Mouse (Mus musculus) neural tube, embryonic 14.5 days (tissue): ENCODE measurements around the gene Rtf1. TPM values are rescaled to one million over a fixed set of nuclear protein-coding genes. Genes with fewer than 3 reads are reported as not detected.

Experiments used
- ATAC-seq: fragments of 200-750 bp; cut with Nextera tagmentation; 2 replicates; pipeline ENCODE4 v1.8.0; 2017; ENCODE audit warnings: low read depth, mild to moderate bottlenecking, moderate TSS enrichment, moderate library complexity
- H3K27ac ChIP-seq: fragments of 300-500 bp; sonication (generic); 2 replicates; pipeline ENCODE4 v1.5.1; 2014; ENCODE audit warnings: low read depth, mild to moderate bottlenecking, control low read depth, low read length, moderate library complexity, mixed read lengths
- H3K27me3 ChIP-seq: fragments of 300-500 bp; sonication (generic); 2 replicates; pipeline ENCODE4 v1.6.1; 2014; ENCODE audit warnings: low read length; ENCODE audit not compliant: control insufficient read depth, insufficient read depth
- H3K36me3 ChIP-seq: fragments of 300-500 bp; sonication (generic); 2 replicates; pipeline ENCODE4 v1.6.1; 2014; ENCODE audit warnings: low read length, mixed read lengths; ENCODE audit not compliant: control insufficient read depth, insufficient read depth
- H3K4me1 ChIP-seq: fragments of 300-500 bp; sonication (generic); 2 replicates; pipeline ENCODE4 v1.6.1; 2014; ENCODE audit warnings: low read length; ENCODE audit not compliant: control insufficient read depth, insufficient read depth
- H3K4me2 ChIP-seq: fragments of 300-500 bp; sonication (generic); 2 replicates; pipeline ENCODE4 v1.6.1; 2014; ENCODE audit warnings: mild to moderate bottlenecking, low read depth, low read length, control low read depth
- H3K4me3 ChIP-seq: fragments of 300-500 bp; sonication (generic); 2 replicates; pipeline ENCODE4 v1.5.1; 2014; ENCODE audit warnings: low read depth, low read length, control low read depth, mixed read lengths
- H3K9ac ChIP-seq: fragments of 300-500 bp; sonication (generic); replicated peaks from 2 replicates; pipeline ENCODE4 v1.6.1; 2014; ENCODE audit warnings: low read depth, mild to moderate bottlenecking, control low read depth, low read length, mixed read lengths
- H3K9me3 ChIP-seq: fragments of 300-500 bp; sonication (generic); 2 replicates; pipeline ENCODE4 v1.6.1; 2016; ENCODE audit warnings: low read length; ENCODE audit not compliant: control insufficient read depth
- WGBS: fragments of 180-500 bp; shearing (Covaris S2); extraction: QIAGEN DNeasy Blood & Tissue Kit; methylation state at CpG from one replicate; pipeline ENCODE4 v1.1.7; 2014; 5-methylcytosine and 5-hydroxymethylcytosine counted together
- polyA plus RNA-seq: library from polyadenylated mRNA; unstranded; fragments of >200 nt; fragmentation: Nextera tagmentation; extraction: Ambion mirVana; gene quantifications from 2 replicates; pipeline ENCODE4 v1.2.1, GENCODE M21; 2014

Gene Rtf1
- polyA plus RNA-seq, 1 experiment from 2014 or later, result 48.9 TPM

GRCm38 (mm10) chr2:119742461-119743175, 67.8 kb downstream of the Rtf1 start:
- peak overlapping the region; percentile 48 for H3K4me3 ChIP-seq
- no peaks in the 10 kb centered on the region for H3K36me3 ChIP-seq
- H3K27me3 ChIP-seq, result peaks cover 36% of the 10 kb centered on the region
- peak; percentile 35; the same call in 1 of the 2 replicates for ATAC-seq
- H3K27ac ChIP-seq, result no peak overlapping the region
- no peaks in the 10 kb centered on the region for H3K9me3 ChIP-seq
- peak overlapping the region; percentile 46 for H3K9ac ChIP-seq
- 1% methylated on average over 54 of the region's 70 CpGs for WGBS
- peak overlapping the region; percentile 95 for H3K4me2 ChIP-seq
- H3K4me1 ChIP-seq, result peaks cover 21% of the 10 kb centered on the region

- no peak for ATAC-seq
- H3K9ac ChIP-seq, result no peak overlapping the region; the same call in 1 of the 2 replicates
- H3K4me3 ChIP-seq, result peak overlapping the region; percentile 48
- WGBS, result 8% methylated on average over 24 of the region's 31 CpGs
- no peaks in the 10 kb centered on the region for H3K36me3 ChIP-seq
- H3K27ac ChIP-seq, result no peak overlapping the region
- H3K4me2 ChIP-seq, result peak overlapping the region; percentile 95
- H3K27me3 ChIP-seq, result peaks cover 36% of the 10 kb centered on the region
- H3K4me1 ChIP-seq, result peaks cover 21% of the 10 kb centered on the region
- no peaks in the 10 kb centered on the region for H3K9me3 ChIP-seq
Measured at GRCm38 (mm10) chr2:119743176-119743807, 68.4 kb downstream of the Rtf1 start.

- no peak for ATAC-seq
- H3K9me3 ChIP-seq, result no peaks in the 10 kb centered on the region
- WGBS, result 5% methylated on average over 22 of the region's 22 CpGs
- H3K4me3 ChIP-seq, result no peak overlapping the region
- no peak overlapping the region for H3K4me2 ChIP-seq
- no peak overlapping the region for H3K27ac ChIP-seq
- H3K27me3 ChIP-seq, result peaks cover 36% of the 10 kb centered on the region
- no peaks in the 10 kb centered on the region for H3K36me3 ChIP-seq
- peaks cover 21% of the 10 kb centered on the region for H3K4me1 ChIP-seq
- H3K9ac ChIP-seq, result no peak overlapping the region
Measured at GRCm38 (mm10) chr2:119743808-119744162, 68.9 kb downstream of the Rtf1 start.

GRCm38 (mm10) chr2:119744163-119745111, 69.6 kb downstream of the Rtf1 start:
- no peak overlapping the region for H3K27ac ChIP-seq
- H3K36me3 ChIP-seq, result no peaks in the 10 kb centered on the region
- H3K9me3 ChIP-seq, result no peaks in the 10 kb centered on the region
- WGBS, result 4% methylated on average over 46 of the region's 46 CpGs
- peak; percentile 17; the same call in 1 of the 2 replicates for ATAC-seq
- peak overlapping the region; percentile 14; the same call in 1 of the 2 replicates for H3K4me2 ChIP-seq
- H3K4me3 ChIP-seq, result 0 out of 2 replicates have a peak overlapping the region, but pooled peaks have one; percentile 13
- peaks cover 36% of the 10 kb centered on the region for H3K27me3 ChIP-seq
- H3K4me1 ChIP-seq, result peaks cover 21% of the 10 kb centered on the region
- no peak overlapping the region for H3K9ac ChIP-seq

- H3K9me3 ChIP-seq, result no peaks in the 10 kb centered on the region
- H3K36me3 ChIP-seq, result no peaks in the 10 kb centered on the region
- peaks cover 36% of the 10 kb centered on the region for H3K27me3 ChIP-seq
- no peak for ATAC-seq
- H3K9ac ChIP-seq, result no peak overlapping the region
- no peak overlapping the region for H3K4me2 ChIP-seq
- peaks cover 21% of the 10 kb centered on the region for H3K4me1 ChIP-seq
- H3K27ac ChIP-seq, result no peak overlapping the region
- H3K4me3 ChIP-seq, result no peak overlapping the region
- WGBS, result 7% methylated on average over 1 of the region's 1 CpGs
Measured at GRCm38 (mm10) chr2:119745281-119745680, 70.4 kb downstream of the Rtf1 start.

GRCm38 (mm10) chr2:119747554-119747953, 72.7 kb downstream of the Rtf1 start:
- Histone ChIP-seq H3K27ac (no peak overlapping the region), H3K9ac (no peak overlapping the region), H3K4me2 (no peak overlapping the region), H3K4me3 (no peak overlapping the region), H3K4me1 (peaks cover 13% of the 10 kb centered on the region), H3K36me3 (no peaks in the 10 kb centered on the region), H3K27me3 (peaks cover 25% of the 10 kb centered on the region), H3K9me3 (no peaks in the 10 kb centered on the region)
- no peak for ATAC-seq
- 79% methylated on average over 7 of the region's 7 CpGs for WGBS

GRCm38 (mm10) chr2:119749260-119749659, 74.4 kb downstream of the Rtf1 start:
- WGBS, result 78% methylated on average over 13 of the region's 13 CpGs
- no peaks in the 10 kb centered on the region for H3K9me3 ChIP-seq
- 0 out of 2 replicates have a peak, but pooled peaks cover 3% of the 10 kb centered on the region for H3K4me1 ChIP-seq
- no peak for ATAC-seq
- no peak overlapping the region for H3K9ac ChIP-seq
- H3K27ac ChIP-seq, result no peak overlapping the region
- peaks cover 10% of the 10 kb centered on the region; the same call in 1 of the 2 replicates for H3K27me3 ChIP-seq
- H3K4me2 ChIP-seq, result no peak overlapping the region
- no peaks in the 10 kb centered on the region for H3K36me3 ChIP-seq
- H3K4me3 ChIP-seq, result no peak overlapping the region

- Histone ChIP-seq H3K4me2 (peak overlapping the region; percentile 98), H3K27me3 (peaks cover 35% of the 10 kb centered on the region), H3K9ac (peak overlapping the region; percentile 53), H3K9me3 (no peaks in the 10 kb centered on the region), H3K4me3 (peak overlapping the region; percentile 54), H3K4me1 (peaks cover 13% of the 10 kb centered on the region), H3K27ac (no peak overlapping the region), H3K36me3 (no peaks in the 10 kb centered on the region)
- ATAC-seq, result peak; percentile 55; the same call in 1 of the 2 replicates
- 3% methylated on average over 26 of the region's 31 CpGs for WGBS
Measured at GRCm38 (mm10) chr2:119757601-119758100, 82.8 kb downstream of the Rtf1 start.
